Mouse (Mus musculus) brain, adult 10 weeks (tissue): ENCODE results near the gene Gm8159. TPM values are rescaled to one million over a fixed set of nuclear protein-coding genes. Genes with fewer than 3 reads are reported as not detected.

Experiments used
- polyA plus RNA-seq: library from polyadenylated mRNA; stranded (reverse); fragments of 350-450 nt; fragmentation: Illumina TruSeq; extraction: RNeasy Lipid Tissue Mini Kit (QIAGEN cat#74804); gene quantifications from one replicate; pipeline ENCODE4 v1.2.3, GENCODE M21; 2015; ENCODE audit warnings: low read depth, low replicate concordance

Gm8159 gene
- polyA plus RNA-seq = not detected

GRCm38 (mm10) chr14:4632052-4632451, at the start of gene Gm8159:
Gene Gm8159, plus strand, starts transcription at chr14:4632352.

GRCm38 (mm10) chr14:4663892-4664291, 31.7 kb downstream of the Gm8159 start, which contains the start of gene Gm3239:
Gene Gm3239, plus strand, starts transcription at chr14:4664192.

Other genes starting within 250 kb of the Gm8159 start
- not detected for gene Gm3159, start 234.8 kb upstream of the Gm8159 start, polyA plus RNA-seq
- gene Gm3164, start 216.9 kb upstream of the Gm8159 start, polyA plus RNA-seq = 0.46 TPM
- gene Gm3173, start 201.4 kb upstream of the Gm8159 start, polyA plus RNA-seq = not detected
- not detected for gene Gm3182, start 150.6 kb upstream of the Gm8159 start, polyA plus RNA-seq
- gene Gm3047, start 76.9 kb upstream of the Gm8159 start, polyA plus RNA-seq = not detected
- 0.57 TPM for gene Gm3239, start 31.8 kb downstream of the Gm8159 start, polyA plus RNA-seq
- not detected for gene Gm7876, start 76.9 kb downstream of the Gm8159 start, polyA plus RNA-seq
- gene Gm3252, start 94.4 kb downstream of the Gm8159 start, polyA plus RNA-seq = 1.6 TPM
- gene Gm9602, start 144.0 kb downstream of the Gm8159 start, polyA plus RNA-seq = not detected
- not detected for gene Gm3269, start 205.8 kb downstream of the Gm8159 start, polyA plus RNA-seq
- gene Gm3264, start 223.2 kb downstream of the Gm8159 start, polyA plus RNA-seq = not detected